Mouse (Mus musculus): ENCODE data around the gene Sipa1l3.

- TF ChIP-seq CTCF (IDR thresholded peaks at IDR 0.05; ENCODE audit: low read depth) (no peak), EP300 (optimal IDR thresholded peaks at IDR 0.05) (no peak)
These were observed 121.5 kb downstream of the Sipa1l3 start for GRCm38 (mm10) chr7:29396943-29397340.

Data from stomach, postnatal 0 days (tissue).